Mouse (Mus musculus) intestine, embryonic 14.5 days (tissue): Measurements from ENCODE around the gene Nsg1. TPM values are rescaled to one million over a fixed set of nuclear protein-coding genes. Genes with fewer than 3 reads are reported as not detected.

Experiments
- ATAC-seq: fragments of 200-750 bp; cut with Nextera tagmentation; replicated peaks from 2 replicates; pipeline ENCODE4 v1.8.0; 2017; ENCODE audit warnings: low read depth, moderate number of reproducible peaks, moderate TSS enrichment, moderate library complexity; ENCODE audit not compliant: low FRiP score, low TSS enrichment
- DNase-seq: peaks from one replicate; pipeline ENCODE4 v3.0.0-alpha.2; 2018; ENCODE audit warnings: low spot score
- H3K27ac ChIP-seq: fragments of 300-500 bp; sonication (generic); 2 replicates; pipeline ENCODE4 v1.5.1; 2014; ENCODE audit warnings: low read depth, mild to moderate bottlenecking, control low read depth
- H3K27me3 ChIP-seq: fragments of 300-500 bp; sonication (generic); replicated peaks from 2 replicates; pipeline ENCODE4 v1.6.1; 2014; ENCODE audit warnings: low read length, control low read depth; ENCODE audit not compliant: control insufficient read depth, insufficient read depth
- H3K36me3 ChIP-seq: fragments of 300-500 bp; sonication (generic); 2 replicates; pipeline ENCODE4 v1.6.1; 2014; ENCODE audit warnings: low read length, control low read depth; ENCODE audit not compliant: control insufficient read depth, insufficient read depth
- H3K4me1 ChIP-seq: fragments of 300-500 bp; sonication (generic); replicated peaks from 2 replicates; pipeline ENCODE4 v1.6.1; 2014; ENCODE audit warnings: low read length, control low read depth, mixed read lengths; ENCODE audit not compliant: control insufficient read depth, insufficient read depth
- H3K4me2 ChIP-seq: fragments of 300-500 bp; sonication (generic); 2 replicates; pipeline ENCODE4 v1.6.1; 2014; ENCODE audit warnings: low read length
- H3K4me3 ChIP-seq: fragments of 300-500 bp; sonication (generic); 2 replicates; pipeline ENCODE4 v1.5.1; 2014; ENCODE audit warnings: low read depth, low read length, control low read depth, mixed read lengths
- H3K9ac ChIP-seq: fragments of 300-500 bp; sonication (generic); 2 replicates; pipeline ENCODE4 v1.6.1; 2014; ENCODE audit warnings: mild to moderate bottlenecking, low read length
- H3K9me3 ChIP-seq: fragments of 300-500 bp; sonication (generic); 2 replicates; pipeline ENCODE4 v1.6.1; 2016; ENCODE audit warnings: low read length, control low read depth; ENCODE audit not compliant: control insufficient read depth
- WGBS: fragments of 180-500 bp; shearing (Covaris S2); extraction: QIAGEN DNeasy Blood & Tissue Kit; methylation state at CpG from one replicate; pipeline ENCODE4 v1.1.7; 2014; 5-methylcytosine and 5-hydroxymethylcytosine counted together
- polyA plus RNA-seq: library from polyadenylated mRNA; unstranded; fragments of >200 nt; fragmentation: Nextera tagmentation; extraction: Ambion mirVana; gene quantifications from 2 replicates; pipeline ENCODE4 v1.2.1, GENCODE M21; 2014

The Nsg1 gene
- polyA plus RNA-seq, 1 experiment from 2014 or later: 16.1 TPM

GRCm38 (mm10) chr5:38099139-38099676, 60.5 kb downstream of the Nsg1 start:
- no peak overlapping the region for H3K4me3 ChIP-seq
- H3K9me3 ChIP-seq: no peaks in the 10 kb centered on the region
- no peaks in the 10 kb centered on the region for H3K27me3 ChIP-seq
- H3K4me2 ChIP-seq: no peak overlapping the region
- DNase-seq (no peak), ATAC-seq (no peak)
- no peaks in the 10 kb centered on the region for H3K4me1 ChIP-seq
- 95% methylated on average over 2 of the region's 2 CpGs for WGBS
- H3K9ac ChIP-seq: no peak overlapping the region
- no peaks in the 10 kb centered on the region for H3K36me3 ChIP-seq
- no peak overlapping the region for H3K27ac ChIP-seq

- H3K4me1 ChIP-seq: no peaks in the 10 kb centered on the region
- no peaks in the 10 kb centered on the region for H3K27me3 ChIP-seq
- H3K9me3 ChIP-seq: no peaks in the 10 kb centered on the region
- DNase-seq (no peak), ATAC-seq (no peak)
- no peak overlapping the region for H3K9ac ChIP-seq
- 70% methylated on average over 4 of the region's 4 CpGs for whole genome bisulfite sequencing
- H3K36me3 ChIP-seq: no peaks in the 10 kb centered on the region
- no peak overlapping the region for H3K4me3 ChIP-seq
- H3K4me2 ChIP-seq: no peak overlapping the region
- no peak overlapping the region for H3K27ac ChIP-seq
Observed at GRCm38 (mm10) chr5:38097501-38098093, 62.1 kb downstream of the Nsg1 start.

DNA sequence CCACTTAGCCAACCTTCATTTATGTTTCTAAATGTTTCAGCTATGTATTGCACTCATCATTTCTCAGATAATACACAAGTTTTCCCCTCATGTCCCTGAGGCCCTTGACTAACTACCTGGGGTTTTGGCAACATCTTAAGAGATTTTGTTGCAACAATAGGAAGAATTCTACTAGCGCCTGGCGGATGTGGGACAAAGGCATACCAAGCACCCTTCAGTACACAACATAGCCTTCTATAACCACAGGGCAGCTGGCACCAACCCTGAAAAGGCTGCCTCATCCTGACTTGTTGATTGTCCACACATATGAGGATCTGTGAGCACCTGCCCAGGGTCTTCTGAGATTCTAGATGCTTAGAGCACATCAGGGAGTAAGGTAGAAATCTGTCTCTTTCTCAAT, 65.4 kb downstream of the Nsg1 start:
- no peak overlapping the region for H3K27ac ChIP-seq
- DNase-seq: no peak
- no peak overlapping the region for H3K4me3 ChIP-seq
- H3K4me2 ChIP-seq: no peak overlapping the region
- no peak for ATAC-seq
- H3K27me3 ChIP-seq: no peaks in the 10 kb centered on the region
- H3K36me3 ChIP-seq: no peaks in the 10 kb centered on the region
- 88% methylated on average over 2 of the region's 2 CpGs for whole genome bisulfite sequencing
- H3K9me3 ChIP-seq: no peaks in the 10 kb centered on the region
- no peak overlapping the region for H3K9ac ChIP-seq
- H3K4me1 ChIP-seq: no peaks in the 10 kb centered on the region

- Histone ChIP-seq H3K4me3 (no peak overlapping the region), H3K27ac (no peak overlapping the region), H3K4me1 (no peaks in the 10 kb centered on the region), H3K9ac (no peak overlapping the region), H3K4me2 (no peak overlapping the region), H3K36me3 (no peaks in the 10 kb centered on the region), H3K27me3 (no peaks in the 10 kb centered on the region), H3K9me3 (no peaks in the 10 kb centered on the region)
- 76% methylated on average over 2 of the region's 2 CpGs for WGBS
- no peak for DNase-seq
- ATAC-seq: no peak
Observed at GRCm38 (mm10) chr5:38091966-38092304, 67.8 kb downstream of the Nsg1 start.

DNA sequence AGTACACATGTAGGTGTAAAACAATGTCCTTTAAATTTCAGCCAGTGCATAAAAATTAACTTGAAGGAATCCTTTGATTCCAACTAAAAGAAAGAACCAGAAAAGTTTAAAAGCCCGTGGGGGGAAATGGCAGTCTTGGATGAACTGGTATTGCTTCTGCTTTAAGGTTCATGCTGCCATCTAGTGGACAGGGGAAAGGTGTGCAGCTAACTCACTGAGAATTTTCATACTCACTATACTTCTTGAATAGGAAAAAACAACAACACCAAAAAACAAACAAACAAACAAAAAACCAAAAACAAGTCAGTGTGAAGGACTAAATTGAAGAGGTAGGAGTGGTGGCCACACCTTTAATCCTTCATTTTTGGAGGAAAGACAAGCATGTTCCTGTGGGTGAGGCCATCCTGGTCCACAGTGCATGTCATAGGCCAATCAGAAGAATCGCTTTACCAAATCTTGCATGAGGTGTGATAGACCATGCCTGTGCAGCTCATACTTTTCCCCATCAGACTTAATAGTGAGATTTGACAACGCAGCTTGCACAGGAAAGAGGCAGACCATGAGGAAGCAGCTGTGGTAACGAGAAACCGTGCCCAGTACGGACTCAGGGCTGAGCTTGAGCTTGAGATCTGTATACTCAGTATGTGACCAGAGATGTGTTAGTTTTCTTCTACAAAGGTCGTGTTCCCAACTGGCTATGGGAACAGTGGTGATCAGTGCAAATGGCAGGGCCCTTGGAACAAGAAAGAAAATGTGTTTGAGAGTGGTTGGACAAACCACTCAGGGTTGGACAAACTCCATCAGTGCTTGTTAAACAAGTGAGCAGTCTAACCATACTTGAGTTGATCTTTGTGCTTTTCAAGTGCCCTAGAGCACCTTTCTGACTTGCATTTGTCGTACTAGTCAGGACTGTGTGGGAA, 68.4 kb downstream of the Nsg1 start:
- no peak overlapping the region for H3K4me2 ChIP-seq
- DNase-seq: no peak
- WGBS: 79% methylated on average over 8 of the region's 8 CpGs

GRCm38 (mm10) chr5:38090581-38090980, 69.1 kb downstream of the Nsg1 start:
- no peaks in the 10 kb centered on the region for H3K36me3 ChIP-seq
- H3K27me3 ChIP-seq: no peaks in the 10 kb centered on the region
- H3K4me1 ChIP-seq: no peaks in the 10 kb centered on the region; the same call in 1 of the 2 replicates
- DNase-seq: no peak
- no peak overlapping the region for H3K4me2 ChIP-seq
- no peaks in the 10 kb centered on the region for H3K9me3 ChIP-seq
- H3K4me3 ChIP-seq: no peak overlapping the region
- WGBS: 66% methylated on average over 3 of the region's 3 CpGs
- no peak for ATAC-seq
- no peak overlapping the region for H3K9ac ChIP-seq
- no peak overlapping the region for H3K27ac ChIP-seq

More for the DNA sequence above, 68.4 kb downstream of the Nsg1 start:
- Histone ChIP-seq H3K27ac (no peak overlapping the region), H3K4me3 (no peak overlapping the region), H3K27me3 (no peaks in the 10 kb centered on the region), H3K9ac (no peak overlapping the region), H3K36me3 (no peaks in the 10 kb centered on the region), H3K9me3 (no peaks in the 10 kb centered on the region), H3K4me1 (no peaks in the 10 kb centered on the region)
- ATAC-seq: no peak

GRCm38 (mm10) chr5:38090111-38090510, 69.6 kb downstream of the Nsg1 start:
- ATAC-seq: no peak
- Histone ChIP-seq H3K4me1 (no peaks in the 10 kb centered on the region; the same call in 1 of the 2 replicates), H3K4me3 (no peak overlapping the region), H3K9ac (no peak overlapping the region), H3K4me2 (no peak overlapping the region), H3K36me3 (no peaks in the 10 kb centered on the region), H3K27me3 (no peaks in the 10 kb centered on the region), H3K27ac (no peak overlapping the region), H3K9me3 (no peaks in the 10 kb centered on the region)
- no peak for DNase-seq
- WGBS: 77% methylated on average over 3 of the region's 3 CpGs
